Mouse (Mus musculus) lung, embryonic 14.5 days (tissue): ENCODE data around the gene Numa1. TPM values are rescaled to one million over a fixed set of nuclear protein-coding genes. Genes with fewer than 3 reads are reported as not detected.

Experiments used
- ATAC-seq: fragments of 200-750 bp; cut with Nextera tagmentation; 2 replicates; pipeline ENCODE4 v1.8.0; 2017; ENCODE audit warnings: mild to moderate bottlenecking, moderate TSS enrichment, moderate library complexity; ENCODE audit not compliant: insufficient read depth
- DNase-seq: peaks from one replicate; pipeline ENCODE4 v3.0.0-alpha.2; 2015
- H3K27ac ChIP-seq: fragments of 300-500 bp; sonication (generic); 2 replicates; pipeline ENCODE4 v1.5.1; 2014; ENCODE audit warnings: low read depth, mild to moderate bottlenecking, moderate library complexity
- H3K27me3 ChIP-seq: fragments of 300-500 bp; sonication (generic); 2 replicates; pipeline ENCODE4 v1.6.1; 2014; ENCODE audit warnings: low read length, control low read depth; ENCODE audit not compliant: insufficient read depth
- H3K36me3 ChIP-seq: fragments of 300-500 bp; sonication (generic); 2 replicates; pipeline ENCODE4 v1.6.1; 2014; ENCODE audit warnings: control low read depth; ENCODE audit not compliant: insufficient read depth
- H3K4me1 ChIP-seq: fragments of 300-500 bp; sonication (generic); 2 replicates; pipeline ENCODE4 v1.6.1; 2014; ENCODE audit warnings: antibody characterized with exemption, control low read depth; ENCODE audit not compliant: insufficient read depth
- H3K4me2 ChIP-seq: fragments of 300-500 bp; sonication (generic); 2 replicates; pipeline ENCODE4 v1.6.1; 2014; ENCODE audit warnings: mild to moderate bottlenecking
- H3K4me3 ChIP-seq: fragments of 300-500 bp; sonication (generic); 2 replicates; pipeline ENCODE4 v1.5.1; 2014; ENCODE audit warnings: low read depth, low read length
- H3K9ac ChIP-seq: fragments of 300-500 bp; sonication (generic); 2 replicates; pipeline ENCODE4 v1.6.1; 2014
- H3K9me3 ChIP-seq: fragments of 300-500 bp; sonication (generic); 2 replicates; pipeline ENCODE4 v1.6.1; 2016; ENCODE audit warnings: low read depth, low read length, control low read depth
- CTCF ChIP-seq: IDR thresholded peaks from 2 replicates; pipeline ENCODE4 v1.5.1; 2016; ENCODE audit warnings: antibody characterized with exemption, low read depth
- WGBS: fragments of 180-500 bp; shearing (Covaris S2); extraction: QIAGEN DNeasy Blood & Tissue Kit; methylation state at CpG from one replicate; pipeline ENCODE4 v1.1.7; 2014; 5-methylcytosine and 5-hydroxymethylcytosine counted together
- polyA plus RNA-seq: library from polyadenylated mRNA; unstranded; fragments of >200 nt; fragmentation: Nextera tagmentation; extraction: Ambion mirVana; gene quantifications from 2 replicates; pipeline ENCODE4 v1.2.1, GENCODE M21; 2014

The Numa1 gene
- polyA plus RNA-seq, 1 experiment from 2014 or later: 109 TPM

DNA sequence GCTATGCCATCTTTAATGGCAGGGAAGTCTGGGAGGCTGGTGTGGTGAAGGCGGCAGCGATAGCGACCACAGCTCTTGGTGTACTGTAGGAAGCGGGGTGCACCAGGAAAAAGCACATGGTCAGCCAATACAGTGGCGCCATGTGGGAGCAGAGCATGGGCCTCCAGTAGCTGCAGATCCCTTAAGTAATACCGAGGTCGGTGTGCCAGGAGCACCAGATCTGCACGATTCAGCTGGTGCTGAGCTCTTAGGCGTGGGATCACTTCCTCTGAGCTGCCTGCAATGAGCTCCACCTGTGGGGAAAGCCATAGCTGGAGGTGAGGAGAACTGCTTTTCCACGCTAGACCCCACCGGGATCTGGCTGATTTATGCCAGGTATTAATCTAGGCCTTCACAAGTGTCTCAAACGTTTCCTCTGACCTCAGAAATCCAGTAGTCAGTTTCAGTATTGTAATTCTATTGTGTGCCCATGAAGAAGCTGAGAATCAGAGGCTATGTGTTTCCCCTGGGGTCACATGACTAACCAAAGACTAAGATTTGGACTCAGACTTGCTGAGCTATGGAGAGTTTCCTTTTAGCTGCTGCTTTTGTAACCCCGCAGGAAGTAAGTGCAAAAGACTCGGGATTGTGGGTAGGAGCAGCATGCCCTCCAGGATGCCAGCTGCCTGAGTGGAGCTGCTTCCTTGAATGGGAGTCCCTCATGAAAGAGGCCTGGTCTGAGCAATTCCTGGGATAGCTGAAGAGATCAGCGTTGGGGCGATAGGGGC is 33.4 kb upstream of the Numa1 start:
- Histone ChIP-seq H3K36me3 (peaks cover 6% of the 10 kb centered on the region; the same call in 1 of the 2 replicates), H3K27me3 (no peaks in the 10 kb centered on the region), H3K9ac (no peak overlapping the region), H3K4me3 (no peak overlapping the region), H3K27ac (no peak overlapping the region), H3K4me2 (no peak overlapping the region), H3K4me1 (no peaks in the 10 kb centered on the region; the same call in 1 of the 2 replicates), H3K9me3 (no peaks in the 10 kb centered on the region)
- no peak for ATAC-seq
- DNase-seq: no peak
- 86% methylated on average over 16 of the region's 16 CpGs for WGBS
- TF ChIP-seq CTCF: no peak

DNA sequence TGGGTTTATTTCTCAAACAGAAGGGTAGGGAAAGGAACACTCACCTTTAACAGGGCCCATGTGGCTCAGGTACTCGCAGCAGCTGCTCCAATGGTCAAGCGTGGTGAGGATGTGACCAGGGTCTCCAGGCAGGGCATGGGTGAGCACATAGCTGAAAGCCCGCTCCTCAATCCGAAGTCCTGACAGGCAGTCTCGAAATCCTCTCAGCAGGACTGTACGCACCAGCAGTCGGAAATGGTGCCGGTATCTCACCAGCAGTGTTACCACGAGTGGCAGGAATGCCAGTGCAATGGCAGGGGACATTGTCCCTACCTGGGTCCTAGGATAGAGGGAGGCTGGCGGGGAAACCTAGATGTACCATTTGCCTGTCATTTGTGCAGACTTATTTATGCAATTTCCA is 31.9 kb upstream of the Numa1 start:
- H3K9ac ChIP-seq: no peak overlapping the region
- no peak for DNase-seq
- H3K9me3 ChIP-seq: no peaks in the 10 kb centered on the region
- 88% methylated on average over 10 of the region's 10 CpGs for WGBS
- H3K4me1 ChIP-seq: no peaks in the 10 kb centered on the region; the same call in 1 of the 2 replicates
- no peaks in the 10 kb centered on the region for H3K27me3 ChIP-seq
- peaks cover 6% of the 10 kb centered on the region; the same call in 1 of the 2 replicates for H3K36me3 ChIP-seq
- TF ChIP-seq CTCF: no peak
- no peak for ATAC-seq
- no peak overlapping the region for H3K27ac ChIP-seq
- H3K4me2 ChIP-seq: no peak overlapping the region
- H3K4me3 ChIP-seq: no peak overlapping the region

GRCm38 (mm10) chr7:101902846-101903245 is 31.1 kb upstream of the Numa1 start:
- peaks cover 6% of the 10 kb centered on the region; the same call in 1 of the 2 replicates for H3K36me3 ChIP-seq
- no peaks in the 10 kb centered on the region for H3K9me3 ChIP-seq
- no peak overlapping the region for H3K4me3 ChIP-seq
- ATAC-seq: no peak
- no peaks in the 10 kb centered on the region for H3K27me3 ChIP-seq
- no peaks in the 10 kb centered on the region for H3K4me1 ChIP-seq
- TF ChIP-seq CTCF: peak; percentile 23
- H3K4me2 ChIP-seq: no peak overlapping the region
- H3K27ac ChIP-seq: no peak overlapping the region
- H3K9ac ChIP-seq: no peak overlapping the region
- peak; percentile 17 for DNase-seq

GRCm38 (mm10) chr7:101905561-101906286 is 28.2 kb upstream of the Numa1 start, which contains the start of gene Lamtor1:
Gene Lamtor1 (plus strand): TSS chr7:101905904.
- Histone ChIP-seq H3K27me3 (no peaks in the 10 kb centered on the region), H3K4me3 (peak within 1 kb of the TSS; percentile 81), H3K4me2 (peak within 1 kb of the TSS; percentile 62), H3K9ac (peak within 1 kb of the TSS; percentile 88), H3K36me3 (peaks cover 13% of the 10 kb centered on the region), H3K4me1 (no peaks in the 10 kb centered on the region), H3K27ac (peak within 1 kb of the TSS; percentile 96), H3K9me3 (no peaks in the 10 kb centered on the region)
- under 1% methylated on average over 60 of the region's 61 CpGs for WGBS
- ATAC-seq (peak; percentile 97), DNase-seq (peak; percentile 100)
- TF ChIP-seq CTCF: no peak

- H3K36me3 ChIP-seq: peaks cover 18% of the 10 kb centered on the region
- H3K4me3 ChIP-seq: peak within 1 kb of the TSS; percentile 81
- no peaks in the 10 kb centered on the region for H3K4me1 ChIP-seq
- H3K9me3 ChIP-seq: no peaks in the 10 kb centered on the region
- peak within 1 kb of the TSS; percentile 88 for H3K9ac ChIP-seq
- TF ChIP-seq CTCF: no peak
- peak within 1 kb of the TSS; percentile 62 for H3K4me2 ChIP-seq
- WGBS: 10% methylated on average over 11 of the region's 11 CpGs
- DNase-seq: no peak
- ATAC-seq: no peak
- H3K27me3 ChIP-seq: no peaks in the 10 kb centered on the region
- H3K27ac ChIP-seq: peak within 1 kb of the TSS; percentile 96
Measured at GRCm38 (mm10) chr7:101906287-101906681, 27.6 kb upstream of the Numa1 start, which contains the start of gene Tomt. Gene Tomt (minus strand): TSS chr7:101906359.

- Histone ChIP-seq H3K9ac (peak overlapping the region; percentile 88), H3K9me3 (no peaks in the 10 kb centered on the region), H3K4me1 (no peaks in the 10 kb centered on the region), H3K4me3 (peak overlapping the region; percentile 81), H3K27me3 (no peaks in the 10 kb centered on the region), H3K36me3 (peaks cover 21% of the 10 kb centered on the region), H3K4me2 (peak overlapping the region; percentile 62), H3K27ac (peak overlapping the region; percentile 96; the same call in 1 of the 2 replicates)
- 61% methylated on average over 8 of the region's 8 CpGs for WGBS
- no peak for DNase-seq
- no peak for TF ChIP-seq CTCF
- no peak for ATAC-seq
Measured at GRCm38 (mm10) chr7:101906696-101907095, 27.2 kb upstream of the Numa1 start.

GRCm38 (mm10) chr7:101908367-101908766 is 25.5 kb upstream of the Numa1 start:
- ATAC-seq (no peak), DNase-seq (no peak)
- H3K9ac ChIP-seq: no peak overlapping the region
- no peak overlapping the region for H3K27ac ChIP-seq
- H3K27me3 ChIP-seq: no peaks in the 10 kb centered on the region
- H3K4me2 ChIP-seq: 0 out of 2 replicates have a peak overlapping the region, but pooled peaks have one; percentile 1
- peaks cover 38% of the 10 kb centered on the region for H3K36me3 ChIP-seq
- H3K9me3 ChIP-seq: no peaks in the 10 kb centered on the region
- no peak for TF ChIP-seq CTCF
- no peaks in the 10 kb centered on the region for H3K4me1 ChIP-seq
- H3K4me3 ChIP-seq: no peak overlapping the region
- 65% methylated on average over 4 of the region's 4 CpGs for WGBS
